Mouse (Mus musculus) left cerebral cortex, postnatal 14 days (tissue): Measurements from ENCODE around the gene Gm37240. TPM values are rescaled to one million over a fixed set of nuclear protein-coding genes. Genes with fewer than 3 reads are reported as not detected.

ENCODE experiments used
- DNase-seq, 2 experiments: peaks; one replicate each; pipeline ENCODE4 v3.0.0; 2021 to 2022; ENCODE audit warnings: low spot score in 2 of 2, mixed read lengths in 1 of 2
- intact Hi-C: fragments of 180-260 bp; cut with DNase I; formaldehyde crosslinking; loops from one replicate; pipeline ENCODE4 v1.15.1; 2025
- total RNA-seq, 2 experiments: library from RNA; stranded (reverse); gene quantifications; 2 replicates each; pipeline ENCODE4 v1.2.3; 2021

The Gm37240 gene
- total RNA-seq, 2 experiments from 2014 or later, result 1.9 to 3.2 TPM

- intact Hi-C loops, result no loop called here
- DNase-seq, result no peak
These were observed 714.8 kb downstream of the Gm37240 start for GRCm38 (mm10) chr3:85172532-85172931.

GRCm38 (mm10) chr3:85172096-85172495, 715.2 kb downstream of the Gm37240 start:
- intact Hi-C loops, result no loop called here
- no peak for DNase-seq

- intact Hi-C loops, result no loop called here
- DNase-seq, result no peak
These were observed 718.5 kb downstream of the Gm37240 start for GRCm38 (mm10) chr3:85168816-85169215.

GRCm38 (mm10) chr3:85164931-85165330, 722.4 kb downstream of the Gm37240 start:
- DNase-seq, result no peak
- intact Hi-C loops, result no loop called here

GRCm38 (mm10) chr3:85163396-85163795, 723.9 kb downstream of the Gm37240 start:
- no peak for DNase-seq
- intact Hi-C loops, result no loop called here

- intact Hi-C loops, result no loop called here
- DNase-seq, result no peak
These were observed 724.9 kb downstream of the Gm37240 start for GRCm38 (mm10) chr3:85162430-85162829.

GRCm38 (mm10) chr3:85160816-85161215, 726.5 kb downstream of the Gm37240 start:
- DNase-seq, result no peak
- intact Hi-C loops, result no loop called here

- intact Hi-C loops, result no loop called here
- DNase-seq, result peak in 1 of 2 experiments; percentile 67
These were observed 727.7 kb downstream of the Gm37240 start for GRCm38 (mm10) chr3:85159631-85160030.

GRCm38 (mm10) chr3:85148816-85149215, 738.5 kb downstream of the Gm37240 start:
- no peak for DNase-seq

GRCm38 (mm10) chr3:85148038-85148550, 739.2 kb downstream of the Gm37240 start:
- peak in 1 of 2 experiments; percentile 37 for DNase-seq
- intact Hi-C loops, result loop anchor here (5.0 to 10.0 kb wide), 2 partner anchors 159 to 317 kb away; no protein-coding TSS in a partner anchor

More at GRCm38 (mm10) chr3:85148816-85149215, 738.5 kb downstream of the Gm37240 start:
- intact Hi-C loops, result loop anchor here (5.0 to 10.0 kb wide), 2 partner anchors 158 to 316 kb away; no protein-coding TSS in a partner anchor

- intact Hi-C loops, result loop anchor here (5.0 to 10.0 kb wide), 2 partner anchors 162 to 319 kb away; no protein-coding TSS in a partner anchor
- no peak for DNase-seq
These were observed 741.8 kb downstream of the Gm37240 start for GRCm38 (mm10) chr3:85145568-85145967.

GRCm38 (mm10) chr3:85145076-85145475, 742.2 kb downstream of the Gm37240 start:
- peak in 1 of 2 experiments; percentile 57 for DNase-seq
- intact Hi-C loops, result loop anchor here (5.0 to 10.0 kb wide), 2 partner anchors 162 to 320 kb away; no protein-coding TSS in a partner anchor

- peak; percentile 44 to 66 for DNase-seq
- intact Hi-C loops, result loop anchor here (10.0 kb wide), 1 partner anchor 320 kb away; no protein-coding TSS in a partner anchor
These were observed 742.9 kb downstream of the Gm37240 start for GRCm38 (mm10) chr3:85144425-85144824.

GRCm38 (mm10) chr3:85140488-85140887, 746.8 kb downstream of the Gm37240 start:
- intact Hi-C loops, result loop anchor here (10.0 kb wide), 1 partner anchor 324 kb away; no protein-coding TSS in a partner anchor
- no peak for DNase-seq

- no peak for DNase-seq
- intact Hi-C loops, result no loop called here
These were observed 748.9 kb downstream of the Gm37240 start for GRCm38 (mm10) chr3:85138407-85138806.

- intact Hi-C loops, result no loop called here
- peak; percentile 26 to 59 for DNase-seq
These were observed 753.8 kb downstream of the Gm37240 start for GRCm38 (mm10) chr3:85133561-85133960.

- intact Hi-C loops, result no loop called here
- no peak for DNase-seq
These were observed 755.4 kb downstream of the Gm37240 start for GRCm38 (mm10) chr3:85131878-85132277.

GRCm38 (mm10) chr3:85128546-85128945, 758.8 kb downstream of the Gm37240 start:
- intact Hi-C loops, result no loop called here

GRCm38 (mm10) chr3:85126970-85127369, 760.3 kb downstream of the Gm37240 start:
- no peak for DNase-seq
- intact Hi-C loops, result no loop called here

More at GRCm38 (mm10) chr3:85128546-85128945, 758.8 kb downstream of the Gm37240 start:
- DNase-seq, result no peak

- no peak for DNase-seq
- intact Hi-C loops, result no loop called here
These were observed 761.8 kb downstream of the Gm37240 start for GRCm38 (mm10) chr3:85125471-85125870.

GRCm38 (mm10) chr3:85124924-85125323, 762.4 kb downstream of the Gm37240 start:
- intact Hi-C loops, result no loop called here
- no peak for DNase-seq
